In the genomic region with DNA sequence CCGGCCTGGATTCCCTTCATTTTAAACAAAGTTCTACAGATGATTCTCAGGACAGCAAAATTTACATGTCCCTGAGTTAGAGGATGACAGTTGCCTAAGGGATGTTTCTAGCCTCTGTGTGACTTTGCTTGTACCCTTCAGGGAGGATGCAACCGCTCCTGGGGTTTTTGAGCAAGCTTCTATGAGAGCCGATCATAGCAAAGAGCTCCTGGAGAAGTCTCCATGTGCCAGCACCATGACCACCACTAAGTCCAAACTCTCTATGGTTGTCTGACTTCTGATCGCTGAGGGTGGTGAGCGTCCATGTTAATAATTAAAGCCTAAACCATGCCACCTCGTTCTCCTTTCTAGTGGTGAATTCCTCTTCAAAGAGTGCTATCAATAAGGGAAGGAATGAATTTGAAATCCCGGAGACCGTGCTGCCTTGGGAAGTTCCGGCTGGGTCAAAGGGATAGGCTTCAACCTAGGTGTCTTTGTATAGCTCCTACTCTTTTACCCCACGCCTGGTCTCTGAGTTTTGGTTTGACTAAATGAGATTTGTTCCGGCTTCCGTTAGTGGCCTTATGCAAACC, we compare ENCODE assay signal across 8 mouse cellular contexts. TPM values are rescaled to one million over a fixed set of nuclear protein-coding genes. Genes with fewer than 3 reads are reported as not detected.
DNase-seq lines count a peak whose midpoint lies in the region; ATAC-seq lines count a peak whose summit lies in the region.

No protein-coding gene starts in this region.

- no peak overlapping the region; the same call in 1 of the 2 replicates for H3K27ac ChIP-seq in heart, embryonic 13.5 days (replicated peaks)
- H3K27ac ChIP-seq in embryonic facial prominence, embryonic 15.5 days (replicated peaks): no peak overlapping the region
- H3K27ac ChIP-seq in midbrain, embryonic 14.5 days (replicated peaks; ENCODE audit: low read depth, low read length): no peak overlapping the region

- H3K9ac ChIP-seq in heart, embryonic 13.5 days: peak overlapping the region; percentile 69
- no peak overlapping the region for H3K9ac ChIP-seq in embryonic facial prominence, embryonic 15.5 days
- H3K9ac ChIP-seq in midbrain, embryonic 14.5 days (replicated peaks; ENCODE audit: low read length): no peak overlapping the region

- peak overlapping the region; percentile 55 for H3K4me3 ChIP-seq in heart, embryonic 13.5 days
- peak overlapping the region; percentile 42 for H3K4me3 ChIP-seq in embryonic facial prominence, embryonic 15.5 days (replicated peaks)
- H3K4me3 ChIP-seq in midbrain, embryonic 14.5 days (replicated peaks; ENCODE audit: low read depth, low read length): peak overlapping the region; percentile 28

- ATAC-seq in heart, embryonic 13.5 days (ENCODE audit: extremely low read depth, insufficient number of reproducible peaks, low FRiP score, low TSS enrichment): no peak
- ATAC-seq in embryonic facial prominence, embryonic 15.5 days (ENCODE audit: insufficient number of reproducible peaks, low FRiP score, low TSS enrichment, low read depth): no peak
- peak; percentile 24; the same call in 1 of the 2 replicates for ATAC-seq in midbrain, embryonic 14.5 days (ENCODE audit: low FRiP score, low TSS enrichment)

- H3K4me2 ChIP-seq in heart, embryonic 13.5 days: peak overlapping the region; percentile 88
- H3K4me2 ChIP-seq in embryonic facial prominence, embryonic 15.5 days (replicated peaks): peak overlapping the region; percentile 59
- H3K4me2 ChIP-seq in midbrain, embryonic 14.5 days (ENCODE audit: low read length): peak overlapping the region; percentile 59

- intact Hi-C loops in heart, postnatal 25 days (cut with DNase I): loop anchor here (2.0 kb wide), 1 partner anchor 17 kb away; no protein-coding TSS in a partner anchor

- H3K27me3 ChIP-seq in heart, embryonic 13.5 days (replicated peaks): peaks cover 50% of the 10 kb centered on the region
- H3K27me3 ChIP-seq in embryonic facial prominence, embryonic 15.5 days: peaks cover 28% of the 10 kb centered on the region
- peaks cover 33% of the 10 kb centered on the region for H3K27me3 ChIP-seq in midbrain, embryonic 14.5 days (ENCODE audit: control insufficient read depth, insufficient read depth, low read length)

- DNase-seq in heart, postnatal 25 days (ENCODE audit: low spot score): no peak
- DNase-seq in kidney, adult 9 months: peak; percentile 53
- no peak for DNase-seq in midbrain, embryonic 14.5 days
- DNase-seq in B cell, adult 2 months: no peak
- no peak for DNase-seq in thymus, adult 18-20 months
- DNase-seq in cerebellum, postnatal 14 days: no peak

- peaks cover 31% of the 10 kb centered on the region for H3K4me1 ChIP-seq in heart, embryonic 13.5 days
- peaks cover 18% of the 10 kb centered on the region for H3K4me1 ChIP-seq in embryonic facial prominence, embryonic 15.5 days
- peaks cover 13% of the 10 kb centered on the region for H3K4me1 ChIP-seq in midbrain, embryonic 14.5 days (ENCODE audit: control insufficient read depth, insufficient read depth, low read length)

- H3K9me3 ChIP-seq in heart, embryonic 13.5 days: no peaks in the 10 kb centered on the region
- H3K9me3 ChIP-seq in embryonic facial prominence, embryonic 15.5 days (replicated peaks): no peaks in the 10 kb centered on the region
- H3K9me3 ChIP-seq in midbrain, embryonic 14.5 days (ENCODE audit: control insufficient read depth, low read length): no peaks in the 10 kb centered on the region

- no peaks in the 10 kb centered on the region; the same call in 1 of the 2 replicates for H3K36me3 ChIP-seq in heart, embryonic 13.5 days
- no peaks in the 10 kb centered on the region for H3K36me3 ChIP-seq in embryonic facial prominence, embryonic 15.5 days
- H3K36me3 ChIP-seq in midbrain, embryonic 14.5 days (ENCODE audit: control insufficient read depth, insufficient read depth, low read length): no peaks in the 10 kb centered on the region

- WGBS in heart, embryonic 13.5 days: 31% methylated on average over 12 of the region's 12 CpGs
- WGBS in embryonic facial prominence, embryonic 15.5 days: 30% methylated on average over 12 of the region's 12 CpGs
- WGBS in midbrain, embryonic 14.5 days: 24% methylated on average over 12 of the region's 12 CpGs

RNA-seq across cellular contexts. Expression of gene Vsig2, which starts 4.9 kb away (rescaled TPM):
- polyA plus RNA-seq in heart, embryonic 13.5 days (2015; fragmentation: Nextera tagmentation; extraction: Ambion mirVana): 1.4 and 1.6 TPM in 2 replicates
- total RNA-seq in heart, postnatal 25 days (2021): 1 to 10 TPM; 4.1 to 4.7 TPM
- polyA plus RNA-seq in embryonic facial prominence, embryonic 15.5 days (2015; fragmentation: Nextera tagmentation; extraction: Ambion mirVana): 1.6 and 2.0 TPM in 2 replicates
- polyA plus RNA-seq in midbrain, embryonic 14.5 days (2014; fragmentation: Nextera tagmentation; extraction: Ambion mirVana): 0.29 and 0.35 TPM in 2 replicates

RNA-seq across cellular contexts. Expression of gene Nrgn, which starts 8.7 kb away (rescaled TPM):
- 5.5 and 5.8 TPM in 2 replicates for polyA plus RNA-seq in heart, embryonic 13.5 days (2015; fragmentation: Nextera tagmentation; extraction: Ambion mirVana)
- total RNA-seq in heart, postnatal 25 days (2021): 1 to 10 TPM; 3.2 to 6.7 TPM
- 7.9 and 10.9 TPM in 2 replicates for polyA plus RNA-seq in embryonic facial prominence, embryonic 15.5 days (2015; fragmentation: Nextera tagmentation; extraction: Ambion mirVana)
- polyA plus RNA-seq in midbrain, embryonic 14.5 days (2014; fragmentation: Nextera tagmentation; extraction: Ambion mirVana): 4.0 and 5.5 TPM in 2 replicates

RNA-seq across cellular contexts. Expression of gene Siae, which starts 11.5 kb away (rescaled TPM):
- polyA plus RNA-seq in heart, embryonic 13.5 days (2015; fragmentation: Nextera tagmentation; extraction: Ambion mirVana): 9.6 and 10.1 TPM in 2 replicates
- total RNA-seq in heart, postnatal 25 days (2021): 1 to 10 TPM; 8.4 to 8.7 TPM
- 10.9 and 12.1 TPM in 2 replicates for polyA plus RNA-seq in embryonic facial prominence, embryonic 15.5 days (2015; fragmentation: Nextera tagmentation; extraction: Ambion mirVana)
- polyA plus RNA-seq in midbrain, embryonic 14.5 days (2014; fragmentation: Nextera tagmentation; extraction: Ambion mirVana): 8.6 and 12.3 TPM in 2 replicates

RNA-seq across cellular contexts. Expression of gene Esam, which starts 16.1 kb away (rescaled TPM):
- 69.9 and 76.5 TPM in 2 replicates for polyA plus RNA-seq in heart, embryonic 13.5 days (2015; fragmentation: Nextera tagmentation; extraction: Ambion mirVana)
- total RNA-seq in heart, postnatal 25 days (2021): 10 to 100 TPM; 62.5 to 77.7 TPM
- polyA plus RNA-seq in embryonic facial prominence, embryonic 15.5 days (2015; fragmentation: Nextera tagmentation; extraction: Ambion mirVana): 52.1 and 56.3 TPM in 2 replicates
- polyA plus RNA-seq in midbrain, embryonic 14.5 days (2014; fragmentation: Nextera tagmentation; extraction: Ambion mirVana): 24.8 and 42.8 TPM in 2 replicates

RNA-seq across cellular contexts. Expression of gene Msantd2, which starts 54.8 kb away (rescaled TPM):
- polyA plus RNA-seq in heart, embryonic 13.5 days (2015; fragmentation: Nextera tagmentation; extraction: Ambion mirVana): 14.3 and 14.7 TPM in 2 replicates
- total RNA-seq in heart, postnatal 25 days (2021): 1 to 10 TPM; 7.8 to 8.0 TPM
- 20.0 and 24.8 TPM in 2 replicates for polyA plus RNA-seq in embryonic facial prominence, embryonic 15.5 days (2015; fragmentation: Nextera tagmentation; extraction: Ambion mirVana)
- 32.5 and 42.9 TPM in 2 replicates for polyA plus RNA-seq in midbrain, embryonic 14.5 days (2014; fragmentation: Nextera tagmentation; extraction: Ambion mirVana)
